Mouse (Mus musculus) right cerebral cortex, postnatal 36 days (tissue): ENCODE results near the gene Hey2.

ENCODE experiments used
- DNase-seq, 2 experiments: peaks; one replicate each; pipeline ENCODE4 v3.0.0; 2022; ENCODE audit warnings: low spot score in 2 of 2, mixed read lengths in 1 of 2

Gene Hey2

DNA sequence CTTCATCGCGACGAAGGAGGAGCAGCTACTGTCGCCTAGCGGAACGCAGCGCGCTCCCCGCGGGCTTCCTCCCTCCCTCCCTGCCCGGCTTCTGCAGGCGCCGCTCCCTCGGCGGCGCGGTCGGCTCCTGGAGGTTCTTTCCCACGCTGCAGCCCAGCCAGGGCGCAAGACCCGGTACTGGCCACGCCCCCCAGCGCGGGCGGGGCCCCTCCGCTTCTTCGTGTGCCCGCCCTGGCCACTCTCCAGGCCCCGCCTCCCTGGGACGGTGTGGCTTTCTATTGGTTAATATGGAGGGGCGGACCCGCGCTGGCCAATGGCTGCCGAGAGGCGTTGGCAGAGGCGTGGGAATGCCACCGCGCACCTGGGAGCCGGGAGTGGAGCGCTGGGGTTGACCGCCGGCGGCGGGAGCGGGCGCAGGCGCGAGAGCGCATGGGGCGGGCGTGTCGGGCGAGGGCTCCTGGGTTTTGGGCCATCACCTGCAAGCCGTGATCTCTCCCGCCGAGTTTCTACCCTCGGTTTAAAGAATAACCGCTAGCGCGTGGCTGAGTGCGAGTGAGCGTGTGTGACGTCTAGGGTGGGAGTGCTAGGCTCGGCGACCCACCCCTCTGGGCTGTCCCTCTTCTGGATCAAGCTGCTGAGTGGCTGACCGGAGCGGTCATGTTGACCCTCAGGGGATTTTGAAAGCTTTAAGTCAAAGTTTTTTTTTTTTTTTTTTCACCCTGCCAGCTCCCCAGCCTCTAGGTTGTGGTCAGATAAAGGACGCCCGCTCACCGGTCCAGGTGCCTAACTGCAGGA is at the start of gene Hey2:
Gene Hey2, minus strand, starts transcription at position 159 of the 795 bp plus-strand sequence.
- peak; percentile 96 for DNase-seq

DNA sequence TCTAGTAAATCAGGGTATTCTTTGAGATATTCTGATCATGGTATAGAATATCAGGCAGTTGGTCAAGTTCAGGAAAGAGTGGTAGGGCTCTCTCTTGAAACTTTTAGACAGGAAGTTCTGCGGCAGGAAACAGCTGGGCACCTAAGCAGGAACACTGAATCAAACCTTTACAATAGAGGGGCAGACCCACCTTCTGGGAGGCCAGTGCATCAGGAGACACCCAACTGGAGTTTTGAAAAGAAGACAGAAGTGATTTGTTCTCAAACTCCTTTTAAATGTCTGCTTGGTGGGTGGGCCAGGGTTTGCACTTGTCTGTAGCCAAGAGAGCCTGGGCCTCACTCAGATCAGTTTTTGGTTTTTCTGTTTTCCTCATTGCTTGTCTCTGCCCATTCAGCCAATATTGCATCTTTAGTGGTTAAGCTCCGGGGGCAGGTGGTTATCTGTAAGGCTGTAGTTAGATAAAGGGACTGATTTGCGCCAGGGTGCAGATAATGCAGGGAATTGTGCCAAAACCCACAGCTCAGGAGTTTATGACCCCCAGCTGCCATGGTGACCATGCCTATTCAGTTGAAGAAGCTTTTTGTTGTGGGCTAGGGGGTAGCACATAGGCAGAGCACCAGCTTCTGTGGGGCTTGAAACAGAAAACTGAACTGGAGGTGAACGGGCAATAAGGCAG is 40.6 kb upstream of the Hey2 start:
- DNase-seq = no peak

GRCm38 (mm10) chr10:30881109-30881508 is 38.5 kb upstream of the Hey2 start:
- DNase-seq = no peak

GRCm38 (mm10) chr10:30845101-30845825 is 2.7 kb upstream of the Hey2 start:
- DNase-seq = no peak

DNA sequence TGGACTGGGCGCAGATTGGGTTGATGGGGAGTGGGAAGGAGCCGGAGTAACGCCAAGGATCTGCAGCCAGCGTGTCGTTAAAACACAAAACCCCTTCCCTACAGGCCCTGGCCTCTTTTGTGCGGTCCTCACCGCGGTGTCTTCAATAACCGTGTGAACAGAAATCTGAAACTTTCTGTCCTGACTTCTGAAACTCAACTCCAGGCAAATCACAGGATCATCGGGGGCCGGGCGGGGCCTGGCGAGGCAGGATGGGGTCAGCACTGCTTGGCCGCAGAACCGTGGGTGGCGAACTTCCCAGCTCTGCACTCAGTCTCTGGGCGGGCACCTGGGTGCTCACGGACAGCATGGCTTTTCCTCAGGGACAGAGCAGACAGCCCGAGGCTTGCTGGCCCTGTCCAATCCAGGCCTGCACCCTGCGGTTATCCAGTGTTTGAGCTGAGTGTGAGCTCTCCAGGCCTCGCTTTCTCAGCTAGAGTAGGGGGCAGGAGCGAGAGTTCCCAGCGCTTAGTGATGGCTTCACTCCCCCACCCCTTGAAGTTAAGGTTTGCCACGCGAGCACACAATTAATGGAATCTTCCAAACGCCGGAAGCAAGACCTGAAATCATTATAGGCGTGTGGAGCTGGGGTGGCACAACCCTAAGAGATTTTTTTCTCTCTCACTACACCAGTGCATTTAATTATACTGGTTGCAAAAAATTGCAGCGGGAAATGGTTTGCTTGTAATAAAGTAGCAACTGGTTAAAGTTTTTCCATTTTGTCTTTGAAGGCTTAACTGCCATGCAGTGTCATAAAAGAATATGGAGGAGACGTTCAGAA is 1.8 kb upstream of the Hey2 start:
- no peak for DNase-seq

GRCm38 (mm10) chr10:30843438-30844190 is 1.0 kb upstream of the Hey2 start:
- DNase-seq = no peak

- peak in 1 of 2 experiments; percentile 31 for DNase-seq
Measured at GRCm38 (mm10) chr10:30842228-30842627, 373 bp downstream of the Hey2 start.

DNA sequence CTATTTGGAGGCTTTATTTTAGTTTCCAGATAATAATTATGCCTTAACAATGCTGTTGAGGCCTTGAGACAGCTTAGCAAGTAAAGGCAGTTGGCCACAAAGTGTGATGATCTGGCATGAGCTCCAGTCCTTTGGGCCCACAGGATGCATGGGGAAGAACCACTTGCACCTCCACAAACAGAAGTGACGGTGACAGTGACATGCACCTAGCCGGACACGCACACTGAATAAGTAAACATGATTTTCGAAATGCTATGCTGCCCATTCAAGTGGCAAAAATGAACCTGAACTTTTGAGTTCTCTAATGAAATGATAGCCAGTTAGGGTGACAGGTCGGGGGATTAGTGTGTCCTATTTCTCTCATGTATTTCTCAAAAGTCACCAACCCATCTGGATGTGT is 1.8 kb downstream of the Hey2 start:
- no peak for DNase-seq

DNA sequence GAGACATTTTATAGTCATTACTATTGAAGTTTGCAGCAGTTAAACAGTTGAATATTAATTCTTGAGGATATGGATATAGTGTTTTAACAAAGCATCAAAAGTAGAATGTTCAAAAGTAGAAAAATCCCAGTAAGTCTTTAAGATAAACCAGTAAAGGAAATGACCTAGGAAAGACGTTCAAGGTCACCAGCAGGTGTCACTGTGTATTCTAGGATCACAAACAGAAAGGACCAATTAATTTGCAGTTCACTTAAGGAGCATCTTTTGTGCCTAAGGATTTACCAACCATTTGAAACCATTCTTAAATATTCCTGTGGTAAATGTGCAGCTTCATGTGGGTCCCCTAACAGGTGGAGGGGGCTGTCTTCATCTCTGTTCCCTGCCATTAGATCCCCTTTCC is 4.4 kb downstream of the Hey2 start:
- DNase-seq = no peak

DNA sequence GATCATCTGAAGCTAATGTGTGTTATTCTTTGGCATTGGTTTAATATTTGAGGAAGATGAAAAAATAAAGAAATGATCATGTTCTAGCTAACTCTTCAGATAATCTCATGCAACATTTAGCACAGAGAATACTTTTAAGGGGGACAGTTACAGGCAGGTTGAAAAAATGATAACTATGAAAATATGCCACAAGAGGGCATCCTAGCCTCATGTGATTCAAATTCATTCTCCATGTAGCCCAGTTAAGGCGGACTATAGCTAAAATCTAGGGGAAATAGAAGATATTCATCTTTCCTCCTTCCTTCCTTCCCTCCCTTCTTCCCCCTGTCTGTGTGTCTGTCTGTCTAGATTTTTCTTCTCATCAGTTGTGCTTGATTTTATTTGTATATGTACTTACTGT is 17.6 kb downstream of the Hey2 start:
- DNase-seq = no peak

GRCm38 (mm10) chr10:30810967-30811293 is 31.7 kb downstream of the Hey2 start:
- DNase-seq = peak; percentile 72 to 77

DNA sequence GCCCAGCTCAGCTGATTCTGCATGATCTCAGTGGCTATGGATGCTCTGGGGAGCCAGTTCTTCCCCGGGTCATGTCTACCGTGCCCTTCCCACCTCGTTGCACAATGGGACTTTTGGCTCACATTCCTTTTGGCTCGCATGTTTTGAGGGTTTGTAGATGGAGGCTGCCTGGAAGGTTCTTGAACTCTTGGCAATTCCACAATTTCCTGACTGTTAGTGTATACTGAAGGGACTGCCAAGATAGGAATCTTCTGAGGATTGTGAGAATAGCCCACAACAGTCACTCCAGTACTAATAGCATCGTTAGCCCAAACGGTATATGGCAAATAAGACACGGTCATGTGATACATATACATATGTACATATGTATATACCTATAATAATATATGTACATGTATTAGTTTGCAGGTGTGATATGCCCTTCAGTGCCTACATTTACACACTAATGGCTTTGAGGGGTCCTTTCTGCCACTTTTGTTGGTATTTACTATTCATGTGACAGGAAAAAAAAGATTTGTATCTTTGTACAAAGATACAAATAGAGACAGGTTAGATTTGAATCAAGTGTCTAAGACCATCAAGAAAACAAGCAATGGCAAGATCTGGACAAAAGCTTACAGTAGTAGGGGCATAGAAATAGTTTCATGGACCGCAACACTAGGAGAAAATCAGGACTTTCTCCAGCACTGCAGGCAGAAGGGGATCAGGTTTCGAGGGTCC is 32.2 kb downstream of the Hey2 start:
- no peak for DNase-seq

GRCm38 (mm10) chr10:30803587-30804253 is 38.9 kb downstream of the Hey2 start:
- DNase-seq = no peak

DNA sequence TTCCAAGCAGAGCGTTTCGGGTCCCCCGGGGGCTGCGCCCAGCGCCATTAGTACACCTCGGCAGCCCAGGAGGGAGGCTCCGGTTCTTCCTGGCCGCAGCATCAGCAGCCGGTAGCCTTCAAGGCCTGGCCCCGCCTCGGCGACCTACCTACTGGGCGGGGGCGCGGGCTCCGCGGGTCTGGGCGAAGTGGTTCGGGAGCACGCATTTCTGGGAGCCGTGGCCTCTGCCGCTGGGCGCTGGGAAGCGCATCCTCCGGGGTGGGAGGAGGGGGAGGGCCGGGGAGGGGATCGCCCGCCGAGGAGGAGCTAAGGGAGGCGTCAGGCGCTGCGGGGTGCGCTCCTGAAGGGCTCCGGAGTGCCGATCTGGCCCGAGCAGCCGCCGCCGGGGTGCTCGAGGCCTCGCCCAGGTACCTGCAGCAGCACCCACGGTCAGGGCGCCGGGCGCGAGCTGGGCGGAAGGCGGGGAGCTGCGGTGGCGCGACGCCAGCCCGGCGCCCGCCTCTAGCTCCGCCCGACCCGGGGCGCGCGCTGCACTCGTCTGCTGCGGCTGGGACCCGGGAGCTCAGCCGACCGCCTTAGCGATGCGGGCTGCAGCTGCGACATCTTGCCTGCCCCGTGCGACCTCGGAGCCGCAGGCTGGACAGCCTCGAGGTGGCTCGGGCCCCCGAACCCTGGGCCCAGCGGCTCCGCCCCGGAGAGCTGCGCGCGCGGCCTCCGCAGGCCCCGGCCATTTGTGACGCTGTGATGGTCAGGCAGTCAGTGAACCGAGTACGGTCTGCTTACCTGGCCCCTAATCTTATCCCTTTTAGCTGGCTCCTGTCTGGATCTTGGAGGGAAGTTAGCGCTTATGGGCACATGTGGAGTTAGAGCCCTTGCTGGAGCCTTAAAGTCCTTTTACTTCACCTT is 39.7 kb downstream of the Hey2 start, which contains the start of gene Ncoa7:
Gene Ncoa7, minus strand, starts transcription at position 646 of the 906 bp plus-strand sequence.
- DNase-seq = peak; percentile 70 to 73

- DNase-seq = peak in 1 of 2 experiments; percentile 32
Measured at GRCm38 (mm10) chr10:30802033-30802432, 40.6 kb downstream of the Hey2 start.

DNA sequence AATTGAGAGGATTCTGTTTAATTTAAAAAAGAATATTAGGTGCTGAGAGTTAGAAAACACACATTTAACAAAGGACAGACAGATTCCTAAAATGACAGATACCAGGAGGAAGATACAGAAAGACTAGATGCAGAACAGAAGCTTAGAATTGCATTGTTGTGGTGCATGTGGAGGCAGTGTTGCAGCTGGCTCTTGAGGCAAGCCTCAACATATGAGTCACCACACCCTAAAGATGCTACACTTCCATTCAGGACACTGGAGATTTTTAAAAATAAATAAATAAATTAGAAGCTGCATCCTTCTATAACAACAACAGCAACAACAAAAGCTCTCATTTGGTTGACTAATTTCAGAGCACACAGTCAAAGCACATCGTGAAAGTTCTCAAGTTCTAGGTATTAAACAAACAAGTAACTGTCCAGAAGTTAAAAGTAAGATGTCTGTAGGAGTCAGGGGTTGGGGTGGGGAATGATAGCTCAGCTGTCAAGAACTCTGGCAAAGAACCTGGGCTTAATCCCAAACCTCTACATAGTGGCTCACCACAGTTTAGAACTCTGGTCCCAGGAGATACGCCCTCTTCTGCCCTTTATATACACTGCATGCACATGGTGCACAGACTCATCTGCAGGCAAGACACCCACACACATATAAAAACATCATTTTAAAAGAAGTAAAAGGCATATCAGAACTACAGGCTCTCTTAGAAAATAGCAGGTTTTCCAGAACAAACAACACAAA is 42.7 kb downstream of the Hey2 start:
- DNase-seq = no peak

DNA sequence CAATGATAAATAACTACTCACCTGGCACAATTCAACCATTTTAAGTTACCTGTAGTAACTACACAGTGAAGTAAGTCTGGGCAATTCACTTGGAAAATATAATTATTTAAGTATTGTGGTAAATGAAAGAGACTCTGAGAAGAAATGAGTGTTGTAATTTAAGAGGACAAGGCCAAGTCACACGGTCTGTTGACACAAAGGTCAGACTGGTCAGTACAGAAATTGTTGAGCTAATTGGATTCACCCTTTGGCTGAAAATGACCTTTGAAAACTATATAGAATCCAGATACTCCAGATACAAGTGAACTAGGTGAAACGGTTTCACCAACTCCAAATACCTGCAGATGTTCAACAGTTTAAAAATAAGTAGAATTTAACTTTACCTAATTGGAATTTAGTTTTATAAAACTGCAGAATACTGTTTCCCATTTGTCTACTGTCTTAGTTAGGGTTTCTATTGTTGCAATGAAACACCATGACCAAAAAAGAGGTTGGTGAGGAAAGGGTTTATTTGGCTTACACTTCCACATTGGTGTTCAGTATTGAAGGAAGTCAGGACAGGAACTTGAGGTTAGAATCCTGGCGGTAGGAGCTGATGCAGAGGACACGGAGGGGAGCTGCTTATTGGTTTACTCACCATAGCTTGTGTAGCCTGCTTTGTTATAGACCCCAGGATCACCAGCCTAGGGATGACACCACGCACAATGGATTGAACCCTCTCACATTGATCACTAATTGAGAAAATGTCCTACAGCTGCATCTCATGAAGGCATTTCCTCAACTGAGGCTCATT is 45.9 kb downstream of the Hey2 start:
- no peak for DNase-seq
